Mouse (Mus musculus): Measurements from ENCODE around the gene Rnf114.

Gene Rnf114

DNA sequence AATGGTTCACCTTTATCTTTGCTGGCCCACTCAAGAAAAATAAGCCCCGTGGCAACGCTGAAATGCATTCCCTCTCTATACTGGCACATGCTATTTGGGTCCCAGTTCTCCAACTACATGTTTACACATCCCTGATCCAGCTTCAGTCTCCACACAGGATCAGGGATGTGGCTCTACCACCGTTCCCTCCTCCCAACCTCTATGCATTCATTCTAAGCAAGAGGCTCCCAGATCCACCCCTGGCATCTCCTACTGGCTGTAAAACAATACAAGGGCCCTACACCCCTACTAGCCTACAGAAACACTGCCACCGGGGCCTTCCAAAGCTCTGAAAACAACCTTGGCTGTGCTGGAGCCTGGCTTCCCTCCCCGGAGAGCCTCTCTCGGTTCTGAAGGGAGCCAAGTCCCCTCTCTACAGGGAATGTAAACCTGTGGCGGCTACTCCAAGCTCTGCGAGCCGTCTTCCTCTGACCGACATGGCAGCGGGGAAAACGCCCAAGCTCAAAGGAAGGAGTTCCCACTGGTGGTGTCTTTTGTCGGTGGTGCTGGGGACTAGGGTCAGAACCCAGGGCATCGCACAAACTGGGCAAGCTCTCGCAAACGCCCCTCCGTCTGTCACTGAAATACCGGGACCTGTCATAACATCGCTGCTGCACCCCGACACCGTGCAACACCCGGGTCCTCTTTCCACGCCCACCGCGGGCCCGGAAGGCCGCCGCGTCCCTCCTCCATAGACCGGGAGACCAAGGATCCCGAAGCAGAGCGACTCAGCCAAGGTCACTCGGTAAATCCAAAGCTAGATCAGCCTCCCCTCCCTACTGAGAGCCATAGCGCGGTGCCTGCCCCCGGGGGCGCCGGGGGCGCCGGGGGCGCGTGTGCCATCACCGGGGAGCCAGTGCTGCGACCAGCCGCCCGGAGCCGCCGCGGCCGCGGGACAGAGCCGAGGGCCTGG, at the start of gene Rnf114:
Gene Rnf114, plus strand, starts transcription at position 889 of the 952 bp plus-strand sequence.
- DNase-seq (ENCODE audit: low read depth): peak; percentile 38

DNA sequence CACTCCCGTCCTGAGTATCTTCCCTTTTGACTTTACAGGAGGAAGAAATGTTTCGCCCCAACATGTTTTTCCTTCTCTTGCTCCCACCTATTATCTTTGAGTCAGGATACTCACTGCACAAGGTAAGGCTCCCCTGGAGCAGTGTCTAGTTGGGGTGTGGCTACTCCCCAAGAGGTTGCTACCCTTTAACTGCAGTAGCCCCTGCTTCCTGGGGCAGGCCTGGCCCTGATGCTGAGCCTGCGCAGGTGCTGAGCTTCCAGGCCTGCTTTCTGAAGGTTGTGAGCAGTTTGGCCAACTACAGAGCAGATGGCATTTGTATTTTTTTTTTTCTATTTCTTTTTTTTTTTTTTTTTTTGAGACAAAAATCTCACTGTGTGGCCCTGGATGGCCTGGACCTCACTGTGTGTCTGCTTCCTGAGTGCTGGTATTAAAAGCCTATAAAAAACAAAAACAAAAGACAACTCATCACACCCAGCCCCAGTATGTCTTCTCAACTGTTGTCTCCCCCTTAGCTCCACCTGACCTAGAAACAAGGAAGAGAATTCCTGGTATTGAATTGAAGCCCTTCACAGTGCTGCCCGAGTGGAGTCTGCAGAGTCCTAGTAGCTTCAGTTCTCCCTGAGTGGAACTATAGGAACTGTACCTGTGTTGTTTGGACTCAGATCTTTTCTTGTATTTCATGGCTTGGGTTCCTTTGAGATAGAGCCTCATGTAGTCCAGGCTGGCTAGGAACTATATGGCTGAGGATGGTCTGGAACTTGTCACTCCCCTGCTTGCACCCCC, 48.8 kb upstream of the Rnf114 start:
- DNase-seq (ENCODE audit: low read depth): no peak

DNA sequence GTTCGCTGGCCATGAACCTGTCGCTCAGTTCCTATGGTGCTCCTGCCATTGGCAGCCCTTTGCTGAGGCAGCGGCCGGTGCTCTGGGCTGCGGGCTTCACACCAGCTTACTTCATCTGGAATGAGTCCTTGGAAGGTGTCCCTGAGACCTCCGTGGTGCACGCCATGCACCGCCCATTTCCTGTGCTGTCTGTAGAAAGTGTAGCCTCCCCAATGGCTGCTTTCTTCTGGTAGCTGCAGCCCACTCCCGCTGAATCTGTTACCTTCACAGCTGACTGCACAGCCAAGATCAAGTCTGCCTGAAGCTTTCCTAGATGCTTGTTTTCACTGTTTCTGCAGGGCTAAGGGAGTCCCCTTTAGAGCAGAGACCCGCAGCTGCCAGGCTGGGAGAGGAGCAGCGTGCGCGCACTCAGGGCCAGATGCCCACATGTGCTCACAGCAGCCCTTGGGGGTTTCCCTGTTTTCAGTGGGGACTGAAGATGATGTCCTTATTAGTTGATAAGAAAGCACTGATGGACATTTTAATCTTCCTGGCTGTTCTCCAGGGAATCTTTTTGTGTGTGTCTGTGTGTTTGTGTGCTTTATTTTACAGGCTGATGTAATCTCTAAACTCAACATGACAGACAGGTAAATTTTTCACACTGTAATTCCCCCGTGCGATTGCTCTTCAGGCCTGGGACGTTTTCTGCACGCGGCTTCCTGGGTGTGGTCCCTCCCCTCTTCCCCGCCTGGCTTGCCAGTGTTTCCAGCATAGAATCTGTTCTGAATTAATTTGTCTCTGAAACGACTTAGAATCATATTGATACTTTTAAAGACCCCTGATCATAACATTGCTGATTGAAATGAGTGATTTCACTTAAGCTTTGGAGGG, 46.3 kb upstream of the Rnf114 start:
- no peak for DNase-seq (ENCODE audit: low read depth)

DNA sequence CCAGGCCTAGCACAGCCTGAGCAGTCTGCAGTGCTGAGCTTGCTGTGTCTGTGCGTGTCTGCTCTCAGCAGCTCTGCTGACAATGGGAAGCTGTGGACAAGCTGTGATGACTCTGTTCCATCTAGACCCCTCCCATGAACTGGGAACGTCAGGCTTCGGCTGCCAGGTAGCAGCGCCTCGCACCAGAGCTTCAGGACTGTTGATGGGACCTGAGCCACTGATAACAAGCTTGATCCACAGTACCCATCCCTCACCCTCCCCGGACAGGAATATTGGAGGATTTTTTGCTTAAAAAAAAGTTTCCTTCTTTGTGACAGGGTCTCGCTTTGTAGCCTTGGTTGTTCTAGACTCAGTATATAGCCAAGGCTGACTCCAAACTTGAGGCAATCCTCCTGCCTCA, 45.2 kb upstream of the Rnf114 start:
- no peak for DNase-seq (ENCODE audit: low read depth)

DNA sequence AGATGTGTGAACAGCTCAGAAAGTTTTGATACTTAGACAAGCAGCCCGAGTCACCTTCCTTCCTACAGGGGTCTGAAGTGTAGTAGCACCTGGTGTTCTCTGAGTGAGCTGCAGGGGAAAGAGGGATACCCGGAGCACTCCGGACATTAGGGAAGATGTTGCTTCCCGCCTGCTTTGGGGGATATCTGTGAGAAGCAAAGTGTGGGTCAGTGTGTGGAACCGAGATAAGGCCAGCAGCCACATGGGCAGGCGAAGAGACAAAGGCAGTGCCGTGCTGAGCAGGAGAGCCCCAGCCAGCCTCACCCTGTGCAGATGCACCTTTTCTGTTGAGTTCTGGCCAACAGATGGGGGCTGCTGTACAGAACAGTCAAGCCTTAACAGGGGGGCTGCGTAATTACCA, 44.8 kb upstream of the Rnf114 start:
- DNase-seq (ENCODE audit: low read depth): no peak

DNA sequence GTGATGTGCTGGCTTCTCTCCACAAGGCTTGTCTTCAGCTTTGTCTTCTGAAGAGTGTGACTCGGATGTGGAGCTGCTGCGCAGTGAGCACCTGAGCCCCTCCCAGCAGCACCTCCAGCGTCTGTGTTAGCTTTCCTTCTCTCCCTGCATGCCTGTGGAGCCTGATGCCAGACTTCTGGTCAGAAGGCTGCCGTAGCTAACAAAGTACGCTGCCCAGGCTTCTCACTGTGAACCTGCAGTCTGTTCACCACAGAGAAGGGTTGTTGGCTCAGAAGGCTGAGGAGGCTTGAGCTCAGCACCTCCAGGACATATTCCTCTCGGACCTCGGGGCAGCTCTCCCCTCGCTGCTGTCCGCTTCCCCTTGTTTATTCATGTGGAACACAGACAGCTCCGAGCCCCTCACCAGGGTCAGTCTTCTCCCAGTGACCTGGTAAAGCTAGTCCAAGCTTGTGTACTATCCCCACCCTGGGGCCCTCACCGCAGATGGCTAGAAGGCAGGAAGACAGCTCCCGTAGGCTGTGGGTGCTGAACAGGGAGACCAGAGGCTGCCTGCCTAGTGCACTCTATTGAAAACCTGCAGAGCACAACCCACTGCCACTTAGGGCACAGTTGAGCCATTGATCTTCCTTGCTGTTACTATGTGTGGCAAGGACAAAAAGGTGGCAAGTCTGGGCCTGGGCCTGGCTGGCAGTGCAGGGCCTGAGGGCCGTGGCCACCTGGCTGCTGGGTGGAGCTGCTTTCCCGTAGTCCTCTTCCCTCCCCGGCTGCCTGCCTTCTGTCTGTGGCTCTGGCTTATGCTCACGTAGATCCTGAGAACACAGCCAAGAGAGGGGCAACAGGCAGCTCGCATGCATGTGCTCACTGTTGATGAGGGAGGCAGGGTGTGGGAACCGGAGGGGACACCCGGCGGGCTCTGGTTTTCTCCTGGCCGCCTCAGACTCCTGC, 42.8 kb upstream of the Rnf114 start:
- no peak for DNase-seq (ENCODE audit: low read depth)

DNA sequence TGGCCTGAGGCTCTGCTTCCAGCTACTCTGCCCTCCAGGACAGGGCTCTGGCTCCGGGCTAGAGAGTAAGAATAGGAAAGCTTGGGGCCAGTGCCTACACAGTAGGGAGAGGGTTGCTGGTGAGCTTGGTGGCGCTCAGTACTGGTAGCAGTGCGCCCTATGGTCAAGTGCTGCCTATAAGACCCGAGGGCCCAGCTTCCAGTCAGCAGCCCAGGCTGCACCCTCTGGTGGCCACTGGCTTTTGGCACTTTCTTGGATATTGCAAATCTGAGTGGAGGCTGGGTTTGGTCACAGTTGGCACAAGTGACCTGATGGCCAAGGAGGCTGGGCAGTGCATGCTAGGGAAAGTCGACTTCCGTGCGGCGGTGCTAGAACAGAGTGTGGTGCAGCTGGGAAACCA, 41.8 kb upstream of the Rnf114 start:
- peak; percentile 14 for DNase-seq (ENCODE audit: low read depth)

DNA sequence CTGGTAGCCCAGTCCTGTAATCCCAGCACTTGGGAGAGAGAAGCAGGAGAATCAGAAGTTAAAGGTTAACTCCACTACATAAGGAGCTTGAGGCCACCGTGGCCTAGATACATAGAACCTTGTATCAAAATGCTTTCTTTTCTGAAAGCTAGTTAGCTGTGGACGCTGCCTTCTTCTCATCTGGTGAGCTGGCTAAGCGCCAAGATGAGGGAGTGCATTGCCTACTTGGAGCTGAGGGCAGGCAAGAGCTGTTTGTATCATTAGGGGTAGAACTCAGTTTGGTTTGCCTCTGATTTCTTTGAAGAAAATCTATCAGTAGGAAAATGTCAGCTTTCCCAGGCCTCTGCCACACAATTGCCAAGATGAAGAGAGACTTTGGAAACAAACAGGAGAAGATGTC, 38.6 kb upstream of the Rnf114 start:
- DNase-seq (ENCODE audit: low read depth): peak; percentile 43

DNA sequence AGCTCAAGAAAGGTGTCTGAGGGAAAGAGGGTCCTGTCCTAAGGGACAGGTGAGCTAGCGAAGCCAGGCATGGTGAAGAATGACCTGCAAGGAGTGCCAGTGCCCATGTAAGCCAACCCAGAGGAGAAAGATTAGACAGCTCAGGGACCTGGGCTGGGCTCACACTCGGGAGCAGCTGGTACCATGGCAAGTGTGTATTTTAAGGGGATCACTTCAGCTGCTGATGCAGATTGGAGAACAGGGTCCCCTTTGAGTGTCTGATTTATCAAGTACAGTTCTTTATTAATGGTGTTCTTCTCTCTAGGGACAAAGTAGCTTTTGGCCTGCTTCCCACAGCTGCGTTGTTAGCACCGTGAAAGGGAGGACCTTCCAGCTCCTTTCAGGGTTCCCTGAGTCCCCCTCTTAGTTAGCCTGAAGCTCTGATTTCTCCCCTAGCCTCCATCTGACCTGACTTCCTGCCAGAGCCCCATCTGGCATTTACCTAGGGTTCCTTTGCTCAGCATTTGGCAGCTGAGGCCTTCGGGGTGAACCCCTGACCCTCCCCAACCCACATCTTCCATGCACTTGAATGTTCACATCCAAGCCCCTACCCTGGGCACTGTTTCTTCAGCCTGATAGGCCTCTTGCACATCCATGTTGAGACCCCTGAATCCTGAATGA, 36.0 kb upstream of the Rnf114 start:
- no peak for DNase-seq (ENCODE audit: low read depth)

DNA sequence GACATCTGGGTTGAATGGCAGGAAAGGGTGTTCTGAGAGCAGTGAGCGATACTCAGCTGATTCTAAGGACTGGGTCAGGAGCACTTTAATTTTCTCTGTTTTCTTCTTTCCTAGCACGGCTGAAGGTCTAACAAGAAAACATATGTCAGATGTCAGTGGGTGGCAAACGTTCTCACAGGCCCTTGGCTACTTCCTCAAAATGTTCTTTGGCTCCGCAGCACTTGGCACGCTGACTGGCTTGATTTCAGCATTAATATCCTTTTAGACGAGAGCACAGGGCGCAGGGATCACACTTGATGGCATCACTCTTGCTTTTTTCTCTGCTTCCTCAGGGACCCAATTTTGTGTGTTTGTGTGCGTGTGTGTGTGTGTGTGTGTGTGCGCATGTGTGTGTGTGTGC, 35.2 kb upstream of the Rnf114 start:
- no peak for DNase-seq (ENCODE audit: low read depth)

DNA sequence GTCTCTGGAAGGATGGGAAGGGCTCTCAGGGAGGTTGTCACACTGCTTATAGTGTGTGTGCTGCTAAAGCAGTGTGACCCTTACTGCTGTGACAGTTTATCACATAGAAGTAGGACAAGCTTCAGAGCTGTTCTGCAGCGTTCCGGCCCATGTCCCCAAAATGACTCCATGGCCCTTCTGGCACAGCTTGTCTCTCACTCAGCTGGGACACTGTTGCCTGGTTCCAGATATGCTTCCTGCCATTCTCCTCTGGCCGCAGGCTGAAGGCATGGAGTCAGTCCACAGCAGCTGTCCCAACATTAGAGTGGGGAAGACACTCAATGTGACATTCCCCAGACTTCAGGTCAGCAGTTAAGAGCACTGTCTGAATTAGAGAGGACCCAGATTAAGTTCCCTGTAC, 33.9 kb upstream of the Rnf114 start:
- DNase-seq (ENCODE audit: low read depth): no peak

DNA sequence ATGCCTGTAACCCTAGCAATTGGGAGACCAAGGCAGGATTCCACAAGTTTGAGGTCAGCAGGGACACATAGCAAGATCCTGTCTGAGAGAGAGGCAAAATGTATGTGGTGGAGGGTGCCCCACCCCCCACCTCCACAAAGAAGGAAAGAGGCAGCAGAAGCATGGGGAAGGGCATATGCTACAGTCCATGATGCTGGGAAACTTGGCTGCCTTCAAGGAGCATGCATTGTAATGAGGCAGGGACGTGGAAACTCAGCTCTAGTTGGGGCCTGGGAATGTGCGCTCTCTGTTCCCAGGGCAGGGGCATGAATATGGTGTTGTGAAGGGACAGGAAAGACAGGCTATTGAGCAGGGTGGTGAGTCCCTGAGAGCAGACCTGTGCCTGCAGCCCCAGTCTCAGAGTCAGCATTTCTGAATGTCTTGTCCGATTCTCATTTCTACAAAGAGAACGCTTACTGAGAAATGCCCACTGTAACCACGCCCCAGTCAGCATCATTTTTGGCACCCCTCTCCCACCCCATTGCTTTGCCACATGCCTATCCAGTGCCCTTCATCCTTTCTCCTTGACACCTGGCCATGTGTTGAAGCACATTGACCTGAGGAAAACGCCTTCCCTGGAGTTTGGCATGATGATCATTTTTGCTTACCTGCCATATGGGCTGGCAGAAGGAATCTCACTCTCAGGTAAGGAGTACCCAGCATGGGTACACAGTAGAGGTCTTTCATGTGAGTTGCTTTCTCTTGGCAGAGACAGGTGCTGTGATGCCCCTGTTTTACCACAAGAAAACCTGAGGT, 33.2 kb upstream of the Rnf114 start:
- DNase-seq (ENCODE audit: low read depth): no peak

DNA sequence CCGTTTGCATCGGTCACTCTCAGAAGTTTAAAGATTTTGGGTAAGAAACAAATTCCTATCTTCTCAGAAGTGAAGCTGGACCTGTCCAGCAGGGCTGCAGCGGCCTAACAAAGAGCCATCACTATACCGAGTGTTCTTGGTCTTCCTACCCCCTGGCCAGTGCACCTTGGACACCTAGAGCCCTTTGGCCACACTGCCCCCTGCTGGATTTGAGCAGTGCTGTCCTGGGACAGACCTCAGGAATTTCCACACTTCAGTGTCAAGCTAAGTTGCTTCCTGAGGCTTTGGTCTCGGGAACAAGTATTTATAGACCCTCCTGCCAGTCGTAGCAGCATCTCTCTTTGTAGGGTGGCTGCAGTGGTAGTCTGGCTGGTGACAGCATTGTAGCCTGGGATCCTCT, 29.5 kb upstream of the Rnf114 start:
- DNase-seq (ENCODE audit: low read depth): peak; percentile 86

DNA sequence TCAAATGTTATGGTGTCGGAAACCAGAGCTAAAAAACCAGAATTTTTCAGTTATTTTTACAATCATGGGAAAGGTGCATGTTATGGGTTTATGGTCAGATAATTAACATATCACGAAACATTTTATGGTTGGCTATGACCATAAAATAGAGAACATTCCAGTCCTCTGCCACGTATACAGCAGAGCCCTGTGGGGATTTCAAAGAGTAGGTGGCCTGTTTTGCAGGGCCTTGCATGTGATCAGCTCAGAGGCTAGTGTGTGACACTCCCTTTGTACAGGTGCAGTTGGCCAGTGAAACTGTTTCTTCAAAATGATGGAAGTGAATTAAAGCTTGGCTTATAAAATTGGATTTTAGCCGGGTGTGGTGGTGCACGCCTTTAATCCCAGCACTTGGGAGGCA, 28.6 kb upstream of the Rnf114 start:
- DNase-seq (ENCODE audit: low read depth): no peak

DNA sequence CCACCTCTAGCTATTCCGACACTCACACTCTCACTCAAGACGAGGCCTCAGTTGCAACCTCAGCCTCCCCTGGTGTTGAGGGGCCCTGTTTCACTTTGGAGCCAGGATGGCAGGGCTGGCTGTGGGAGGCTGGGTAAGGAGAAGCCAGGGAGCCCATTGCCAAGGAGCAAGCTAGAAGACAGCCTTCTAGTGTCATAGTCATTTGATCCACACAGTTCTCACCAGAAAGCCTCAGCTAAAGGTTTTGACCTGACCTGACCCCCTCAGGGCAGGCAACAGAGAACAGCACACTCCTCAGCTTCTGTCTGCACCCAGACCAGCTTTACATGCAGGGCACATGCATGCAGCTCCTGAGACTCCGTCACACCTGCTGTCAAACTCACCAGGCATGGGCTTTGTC, 26.5 kb upstream of the Rnf114 start:
- no peak for DNase-seq (ENCODE audit: low read depth)

DNA sequence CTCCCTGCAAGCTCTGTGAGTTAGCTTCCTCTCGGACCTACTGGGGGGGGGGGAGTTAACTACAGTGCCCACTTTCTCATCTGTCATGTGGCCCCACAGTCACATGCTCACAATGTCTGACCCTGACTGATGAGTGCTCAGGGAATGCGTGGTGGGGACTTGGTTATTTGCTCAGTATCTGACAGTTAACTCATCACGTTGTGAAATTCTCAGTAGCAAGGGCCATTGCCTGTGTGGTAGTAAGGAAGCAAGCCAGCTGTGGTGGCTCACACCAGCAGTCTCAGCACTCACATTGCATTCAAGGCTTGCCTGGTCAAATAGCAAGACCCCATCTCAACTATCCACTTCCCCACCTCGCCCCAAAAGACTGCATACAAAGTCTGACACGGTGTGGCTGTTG, 25.2 kb upstream of the Rnf114 start:
- no peak for DNase-seq (ENCODE audit: low read depth)

DNA sequence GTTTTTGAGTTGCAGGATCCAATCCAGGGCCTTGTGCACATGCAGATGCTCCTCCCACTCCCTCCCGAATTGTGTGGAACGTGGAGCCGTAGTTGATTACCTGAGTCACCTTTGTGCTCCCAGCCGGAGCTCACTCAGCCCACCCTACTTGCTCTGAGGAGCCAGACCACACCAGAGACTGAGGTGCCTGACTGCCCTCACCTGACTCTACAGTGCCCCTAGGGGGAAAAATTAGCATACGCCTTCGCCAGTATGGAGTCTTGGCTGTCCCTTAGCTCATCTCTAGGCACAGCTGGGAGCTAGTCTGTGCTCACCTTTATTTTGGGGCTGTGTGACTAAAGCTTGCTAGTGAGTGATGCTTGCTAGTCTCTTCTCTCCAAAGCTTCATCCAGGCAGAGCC, 24.0 kb upstream of the Rnf114 start:
- no peak for DNase-seq (ENCODE audit: low read depth)

DNA sequence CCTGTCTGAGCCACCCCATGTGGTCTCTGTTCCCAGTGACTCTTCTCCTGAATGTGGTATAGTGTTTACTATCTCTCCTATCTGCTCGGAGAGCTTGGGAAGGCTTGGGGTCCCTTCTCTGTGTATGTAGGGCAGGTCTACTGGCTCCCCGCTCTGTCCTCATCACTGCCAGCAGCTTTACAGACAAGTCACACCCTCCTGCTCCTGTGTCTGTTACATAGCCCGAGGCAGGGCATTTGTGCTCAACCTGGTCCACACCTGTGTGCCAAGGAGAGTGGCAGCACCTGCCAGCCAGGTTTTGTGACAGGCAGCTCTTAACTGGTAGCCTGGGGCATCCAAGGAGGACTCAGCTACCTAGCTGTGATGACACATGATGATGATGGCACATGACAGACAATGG, 21.8 kb upstream of the Rnf114 start:
- DNase-seq (ENCODE audit: low read depth): no peak

DNA sequence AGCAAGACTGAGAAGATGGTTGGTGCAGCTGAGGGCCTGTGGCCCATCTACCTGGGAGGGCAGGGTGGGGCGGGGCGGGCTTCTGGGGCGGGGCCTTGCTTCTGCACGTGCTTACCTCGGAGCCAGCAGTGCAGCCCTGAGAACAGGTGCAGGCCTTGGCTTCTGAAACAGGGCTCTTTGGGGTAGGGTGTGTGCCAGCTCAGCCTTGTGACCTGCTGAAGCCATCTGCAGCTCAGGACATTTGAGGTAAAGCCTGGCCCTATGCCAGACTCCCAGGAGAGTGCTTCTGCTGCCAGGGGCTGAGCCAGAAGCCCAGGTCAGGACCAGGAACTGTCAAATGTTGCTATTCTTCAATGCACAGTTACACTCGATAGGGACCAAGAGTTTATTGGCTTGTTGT, 20.9 kb upstream of the Rnf114 start:
- no peak for DNase-seq (ENCODE audit: low read depth)

DNA sequence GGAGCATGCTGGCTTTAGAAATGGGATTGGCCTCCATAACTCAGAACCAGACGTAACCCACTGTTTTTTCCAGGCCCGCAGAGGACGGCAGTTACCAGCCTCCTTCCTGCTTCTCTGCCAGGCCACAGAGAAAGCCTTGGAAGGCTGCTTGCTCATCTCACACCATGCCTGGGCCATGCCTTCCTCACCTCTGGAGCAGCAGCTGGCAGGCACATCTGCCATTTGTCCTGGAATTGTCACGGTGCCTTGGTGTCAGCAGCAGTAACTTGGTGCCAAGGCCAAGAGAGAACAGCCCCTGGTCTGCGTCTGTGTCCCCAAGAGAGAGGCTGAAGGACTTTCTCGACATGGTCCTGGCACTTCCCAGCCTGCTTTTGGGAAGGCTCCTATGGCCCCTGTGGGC, 18.2 kb upstream of the Rnf114 start:
- DNase-seq (ENCODE audit: low read depth): no peak

Data from NIH3T3 (cell line).